Mouse (Mus musculus): ENCODE measurements around the gene Tubb2a. TPM values are rescaled to one million over a fixed set of nuclear protein-coding genes. Genes with fewer than 3 reads are reported as not detected.
"Not testable (repeated sequence)": the region's sequence is repeated elsewhere in the genome, so short reads cannot be mapped to it uniquely, and the experiment has no call there.

Tubb2a gene
- polyA plus RNA-seq, 1 experiment, result 120 TPM

DNA sequence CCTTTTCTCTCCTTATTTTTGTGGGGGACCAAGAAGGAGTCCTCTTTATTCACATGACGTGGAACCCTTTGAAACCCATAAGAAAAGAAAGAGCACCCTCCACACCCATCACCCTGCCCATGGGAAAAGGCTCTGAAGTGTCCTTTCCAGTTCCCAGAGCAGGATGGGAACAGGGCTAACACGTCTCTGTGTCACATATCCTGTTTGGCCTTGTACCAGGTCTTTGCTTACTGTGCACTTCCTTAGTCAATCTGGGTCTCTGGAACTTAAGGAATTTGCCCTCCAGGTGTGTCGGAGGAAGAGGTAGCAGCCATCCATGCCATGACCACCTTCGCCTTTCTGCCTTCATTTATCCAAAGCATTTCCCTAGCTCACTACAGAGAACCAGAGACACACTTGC, 18.6 kb upstream of the Tubb2a start:
- 46% methylated on average over 4 of the region's 4 CpGs for WGBS
- DNase-seq (ENCODE audit: low read depth, low spot score), result no peak

DNA sequence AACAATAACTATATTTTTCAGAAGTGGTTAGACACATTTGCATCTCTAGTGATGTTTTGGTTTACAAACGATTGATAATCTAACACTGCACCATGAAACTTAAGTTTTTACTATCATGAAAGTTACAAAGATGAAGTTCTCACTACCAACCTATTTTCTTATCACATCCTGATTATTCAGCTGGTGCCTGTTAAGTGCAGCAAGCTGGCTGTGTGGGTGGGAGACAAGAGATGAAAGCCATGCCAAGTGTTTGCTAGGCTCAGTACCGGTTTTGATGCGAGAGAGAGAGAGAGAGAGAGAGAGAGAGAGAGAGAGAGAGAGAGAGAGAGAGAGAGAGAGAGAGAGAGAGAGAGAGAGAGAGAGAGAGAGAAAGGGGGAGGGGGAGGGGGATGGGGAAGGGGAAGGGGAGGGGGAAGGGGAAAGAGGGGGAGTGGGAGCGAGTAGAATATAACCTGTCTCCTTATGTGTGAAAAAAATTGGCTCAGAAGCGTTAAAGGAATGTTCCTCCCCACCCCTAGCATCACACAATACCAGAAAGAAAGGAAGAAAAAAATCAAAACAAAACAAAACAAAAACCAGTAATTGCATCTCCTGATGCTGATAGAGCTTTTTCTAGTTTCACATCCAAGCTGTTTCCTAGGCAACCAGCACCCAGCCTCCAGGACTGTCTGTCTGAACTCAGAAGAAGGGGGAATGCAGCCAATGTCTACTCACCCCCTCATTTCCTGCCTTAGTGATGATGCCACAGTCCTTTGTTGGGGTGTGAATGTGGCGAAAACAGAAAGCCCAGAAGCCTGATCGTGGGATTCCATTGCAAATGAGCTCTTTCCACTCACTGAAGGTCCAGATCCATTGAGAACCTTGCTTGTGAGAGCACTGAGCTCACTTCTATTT, 18.0 kb upstream of the Tubb2a start:
- no peak for DNase-seq (ENCODE audit: low read depth, low spot score)
- 65% methylated on average over 7 of the region's 7 CpGs for WGBS

DNA sequence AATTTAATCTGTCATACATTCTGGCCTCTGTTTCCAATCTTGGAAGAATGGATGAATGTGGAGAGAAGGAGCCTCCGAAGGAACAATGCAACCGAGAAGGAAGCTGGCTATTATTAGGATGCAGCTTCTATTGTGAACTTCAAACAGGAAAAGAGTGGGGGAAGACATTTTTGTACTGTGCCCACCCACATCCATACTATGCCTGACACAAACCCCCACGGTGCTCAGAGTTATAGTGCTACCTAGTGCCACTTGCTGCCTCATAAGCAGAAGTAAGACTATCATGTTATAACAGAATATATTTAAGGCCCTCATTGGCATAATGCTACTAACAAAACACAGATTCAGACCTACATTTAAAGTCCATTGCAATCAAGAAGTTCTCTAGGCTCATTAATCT, 11.6 kb upstream of the Tubb2a start:
- 79% methylated on average over 3 of the region's 3 CpGs for WGBS
- DNase-seq (ENCODE audit: low read depth, low spot score), result no peak

DNA sequence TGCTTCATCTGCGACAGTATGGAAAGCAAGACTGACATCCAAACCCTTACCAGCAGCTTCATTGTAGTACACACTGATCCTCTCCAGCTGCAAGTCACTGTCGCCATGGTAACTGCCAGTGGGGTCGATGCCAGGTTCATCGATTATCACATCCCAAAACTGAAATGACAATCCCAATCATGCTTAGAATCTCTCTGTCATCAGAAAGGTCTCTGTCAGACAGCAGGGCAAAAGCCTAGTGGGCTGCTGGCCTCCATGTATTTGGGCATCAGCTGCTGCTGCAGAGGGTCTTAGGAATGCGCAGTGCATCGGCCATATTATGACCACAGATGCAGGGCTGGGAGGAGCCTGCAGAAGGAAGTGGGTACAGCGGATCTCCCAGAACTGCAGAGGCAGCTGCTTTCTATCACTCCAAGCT, 11.1 kb upstream of the Tubb2a start:
- WGBS, result 70% methylated on average over 7 of the region's 7 CpGs
- DNase-seq (ENCODE audit: low read depth, low spot score), result no peak

DNA sequence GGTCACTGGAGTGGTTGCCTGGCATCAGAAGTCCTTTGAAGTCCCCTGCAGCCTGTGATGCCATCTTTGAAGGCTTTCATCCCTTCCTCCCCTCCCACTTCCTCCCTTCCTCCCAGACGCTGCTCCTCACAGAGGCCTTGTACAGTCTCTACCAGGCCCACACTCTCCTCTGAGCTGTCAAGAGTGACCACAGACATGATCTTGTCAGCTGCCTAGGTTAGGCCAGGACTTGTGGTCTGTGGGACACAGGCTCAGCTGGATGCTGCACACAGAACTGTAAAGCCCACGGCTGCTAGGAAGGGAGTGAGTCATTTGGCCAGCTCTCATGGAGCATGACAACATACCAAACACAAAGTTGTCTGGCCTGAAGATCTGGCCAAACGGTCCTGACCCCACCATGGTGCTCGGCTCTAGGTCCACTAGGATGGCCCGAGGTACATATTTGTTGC, 10.4 kb upstream of the Tubb2a start:
- DNase-seq (ENCODE audit: low read depth, low spot score), result not testable (repeated sequence)
- 70% methylated on average over 5 of the region's 5 CpGs for WGBS

DNA sequence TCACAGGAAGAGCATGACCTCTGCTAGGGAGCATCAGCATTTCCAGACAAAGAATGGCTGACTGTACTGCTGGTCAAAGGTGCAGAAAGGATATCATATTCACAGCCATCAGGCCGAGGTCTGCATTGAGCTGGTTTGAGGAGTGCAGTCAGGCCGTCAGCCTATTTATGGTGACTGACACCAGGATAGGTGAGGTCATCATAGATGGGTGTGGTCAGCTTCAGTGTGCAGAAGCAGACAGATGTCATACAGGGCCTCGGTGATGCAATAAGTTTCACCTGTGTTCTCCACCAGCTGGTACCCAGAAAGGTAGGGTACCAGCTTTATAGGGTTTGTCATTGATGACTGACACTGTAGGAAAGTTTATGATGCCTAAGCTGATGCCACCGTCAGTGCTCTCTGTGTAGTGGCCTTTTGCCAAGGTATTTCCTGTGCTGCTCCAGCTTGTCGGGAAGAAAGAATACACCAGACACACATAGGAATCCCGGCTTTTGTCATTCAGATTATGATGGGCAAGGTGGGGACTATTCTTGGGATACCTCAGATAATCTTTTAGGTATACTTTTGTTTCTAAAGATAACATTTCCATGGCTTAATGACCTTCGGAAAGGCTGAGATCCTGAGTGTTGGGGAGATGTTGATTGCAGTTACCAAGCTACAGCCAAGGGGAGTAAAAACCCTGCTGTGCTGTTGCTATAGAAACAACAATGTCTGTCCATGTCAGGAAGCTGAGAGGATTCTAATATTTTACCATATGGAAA, 9.4 kb upstream of the Tubb2a start:
- DNase-seq (ENCODE audit: low read depth, low spot score), result no peak
- WGBS, result 35% methylated on average over 7 of the region's 7 CpGs

DNA sequence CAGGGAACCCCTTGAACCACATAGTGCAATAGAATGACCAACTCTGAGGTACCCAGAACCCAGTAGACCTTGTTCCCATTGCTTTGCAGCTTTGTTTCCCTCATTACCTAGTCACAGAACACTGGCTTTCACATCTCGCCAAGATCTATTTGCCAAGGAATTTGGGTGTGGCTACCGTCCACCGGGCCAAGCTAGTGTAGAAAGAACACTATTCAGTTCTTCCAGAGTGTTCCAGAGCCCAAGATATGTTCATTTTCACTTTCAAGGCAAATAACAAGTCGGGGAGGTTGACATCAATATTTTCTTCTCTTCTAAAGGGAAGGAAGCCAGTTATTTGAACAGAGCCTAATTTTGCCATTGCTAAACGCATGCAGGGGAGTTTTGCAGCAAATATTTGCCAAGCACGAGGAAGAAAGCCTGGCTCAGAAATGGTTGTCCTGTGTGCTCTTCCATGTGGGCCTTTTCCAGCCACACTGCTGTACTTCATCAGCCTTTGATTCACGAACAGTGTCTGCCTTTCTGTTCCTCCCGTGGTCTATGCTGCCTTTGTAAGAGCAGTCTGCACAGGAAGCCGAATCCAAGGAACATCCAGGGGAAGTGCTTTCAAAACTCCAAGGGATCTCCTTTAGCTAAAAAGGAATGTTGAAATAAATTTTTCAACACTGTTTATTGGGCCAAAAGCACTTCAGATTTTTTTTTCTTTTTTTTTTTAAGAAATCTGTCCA, 6.4 kb upstream of the Tubb2a start:
- WGBS, result 19% methylated on average over 9 of the region's 9 CpGs

DNA sequence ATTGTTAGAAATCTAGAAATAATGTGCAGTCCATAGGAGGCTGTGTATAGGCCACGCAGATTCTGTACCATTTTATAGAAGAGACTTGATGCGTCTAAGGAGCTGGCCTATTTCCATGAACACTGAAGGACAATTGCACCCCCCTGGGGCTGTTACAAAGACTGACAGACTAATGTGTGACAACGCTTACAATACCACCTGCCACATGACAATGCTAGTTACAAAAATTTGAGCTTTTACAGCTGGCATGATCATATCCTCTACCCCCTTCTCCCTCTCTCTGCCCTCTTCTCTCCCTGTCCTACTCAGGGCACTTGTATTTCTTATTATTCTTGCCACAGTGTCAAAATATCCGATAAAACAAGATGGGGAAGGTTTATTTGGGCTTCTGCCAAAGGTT, 4.1 kb upstream of the Tubb2a start:
- WGBS, result 86% methylated on average over 4 of the region's 4 CpGs
- DNase-seq (ENCODE audit: low read depth, low spot score), result no peak

More for the DNA sequence above, 6.4 kb upstream of the Tubb2a start:
- no peak for DNase-seq (ENCODE audit: low read depth, low spot score)

DNA sequence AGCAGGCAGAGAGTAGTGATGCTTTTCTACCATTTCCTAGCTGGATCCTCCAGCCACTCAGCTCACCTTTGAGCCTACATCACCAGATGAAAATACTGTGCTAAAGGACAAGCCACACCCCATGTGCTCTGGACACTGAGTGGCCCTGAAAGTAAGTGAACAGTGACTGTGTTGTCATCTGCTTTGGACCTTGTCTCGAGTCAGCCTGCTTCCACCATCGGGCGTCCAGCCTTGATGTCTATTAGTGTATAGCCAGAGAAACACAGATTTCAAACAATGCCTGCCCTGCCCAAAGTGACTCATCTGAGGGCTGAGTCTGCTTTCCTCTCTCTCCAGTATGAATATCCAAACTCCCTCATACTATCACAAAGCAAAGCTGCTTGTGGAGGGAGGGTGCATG, 2.0 kb upstream of the Tubb2a start:
- 24% methylated on average over 3 of the region's 3 CpGs for WGBS
- no peak for DNase-seq (ENCODE audit: low read depth, low spot score)

DNA sequence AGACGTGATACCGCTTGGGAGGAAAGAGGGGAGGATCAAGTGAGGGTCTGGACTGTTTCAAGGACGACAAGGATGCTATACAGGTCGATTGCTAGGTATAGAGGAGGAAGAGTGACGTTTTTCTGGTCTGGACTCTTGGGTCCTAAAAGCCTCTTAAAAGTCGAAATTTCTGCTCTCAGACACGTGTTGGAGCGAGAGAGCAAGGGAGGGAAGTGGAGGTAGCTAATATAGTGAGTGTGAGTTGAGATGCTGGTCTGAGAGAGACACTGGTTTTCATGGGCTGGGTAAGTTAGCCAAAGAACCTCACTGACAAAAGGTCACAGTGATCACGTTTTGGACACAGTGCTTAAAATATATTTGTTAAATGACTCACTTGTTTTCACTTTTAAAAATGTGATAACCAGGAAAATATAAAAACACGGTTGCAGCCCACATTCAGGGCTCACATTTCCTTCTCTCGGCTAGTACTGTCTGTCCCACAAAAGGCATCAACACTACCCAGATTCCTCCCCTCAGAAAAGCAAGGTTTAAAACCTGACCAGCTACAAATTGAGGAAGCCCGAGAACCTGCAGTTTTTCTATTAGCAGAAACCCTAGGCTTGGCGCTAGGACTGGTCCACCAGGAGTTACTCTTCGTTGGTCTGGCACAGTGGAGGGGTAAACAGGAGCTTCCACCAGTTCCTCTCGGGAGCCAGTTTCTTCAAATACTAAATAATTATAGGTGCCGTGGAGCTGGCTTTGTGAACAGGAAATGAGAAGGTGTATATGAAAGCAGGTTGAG, 883 bp upstream of the Tubb2a start:
- no peak for DNase-seq (ENCODE audit: low read depth, low spot score)
- WGBS, result 40% methylated on average over 16 of the region's 16 CpGs

DNA sequence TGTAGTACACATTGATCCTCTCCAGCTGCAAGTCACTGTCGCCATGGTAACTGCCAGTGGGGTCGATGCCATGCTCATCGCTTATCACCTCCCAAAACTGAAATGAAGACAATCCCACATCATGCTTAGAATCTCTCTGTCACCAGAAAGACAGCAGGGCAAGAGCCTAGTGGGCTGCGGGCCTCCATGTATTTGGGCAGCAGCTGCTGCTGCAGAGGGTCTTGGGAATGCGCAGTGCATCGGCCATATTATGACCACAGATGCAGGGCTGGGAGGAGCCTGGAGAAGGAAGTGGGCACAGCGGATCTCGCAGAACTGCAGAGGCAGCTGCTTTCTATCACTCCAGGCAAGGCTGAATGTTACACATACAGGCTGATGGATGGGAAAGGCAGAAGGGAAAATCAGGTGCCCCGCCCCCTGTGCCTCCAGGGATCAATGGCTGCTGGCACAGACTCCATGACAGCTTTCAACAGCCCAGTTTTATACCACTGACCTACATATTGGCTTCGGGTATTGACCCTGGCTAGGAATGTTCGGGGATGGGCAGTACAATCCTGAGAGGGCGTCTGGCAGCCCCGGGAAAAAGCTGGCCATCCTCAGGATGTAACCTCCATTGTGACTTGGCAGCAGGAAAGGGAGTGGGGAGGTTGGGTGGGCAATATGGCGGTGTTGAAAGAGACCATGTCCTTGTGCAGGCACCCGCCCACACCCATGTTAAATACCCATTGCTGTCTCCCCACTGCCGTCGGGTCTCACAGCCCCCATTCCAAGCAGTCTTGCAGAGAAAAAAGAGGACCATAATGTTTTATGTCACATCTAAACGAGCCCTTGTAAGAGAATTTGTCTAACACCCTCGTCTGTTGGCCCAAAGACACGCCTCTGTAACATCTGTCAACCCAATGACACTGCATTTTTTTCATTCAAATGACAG, 981 bp downstream of the Tubb2a start:
- DNase-seq (ENCODE audit: low read depth, low spot score), result no peak
- WGBS, result 49% methylated on average over 20 of the region's 20 CpGs

DNA sequence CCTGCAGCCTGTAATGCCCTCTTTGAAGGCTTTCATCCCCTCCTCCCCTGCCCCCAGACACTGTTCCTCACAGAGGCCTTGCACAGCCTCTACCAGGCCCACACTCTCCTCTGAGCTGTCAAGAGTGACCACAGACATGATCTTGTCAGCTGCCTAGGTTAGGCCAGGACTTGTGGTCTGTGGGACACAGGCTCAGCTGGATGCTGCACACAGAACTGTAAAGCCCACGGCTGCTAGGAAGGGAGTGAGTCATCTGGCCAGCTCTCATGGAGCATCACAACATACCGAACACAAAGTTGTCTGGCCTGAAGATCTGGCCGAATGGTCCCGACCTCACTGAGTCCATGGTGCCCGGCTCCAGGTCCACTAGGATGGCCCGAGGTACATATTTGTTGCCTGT, 1.9 kb downstream of the Tubb2a start:
- 69% methylated on average over 6 of the region's 6 CpGs for WGBS
- DNase-seq (ENCODE audit: low read depth, low spot score), result not testable (repeated sequence)

DNA sequence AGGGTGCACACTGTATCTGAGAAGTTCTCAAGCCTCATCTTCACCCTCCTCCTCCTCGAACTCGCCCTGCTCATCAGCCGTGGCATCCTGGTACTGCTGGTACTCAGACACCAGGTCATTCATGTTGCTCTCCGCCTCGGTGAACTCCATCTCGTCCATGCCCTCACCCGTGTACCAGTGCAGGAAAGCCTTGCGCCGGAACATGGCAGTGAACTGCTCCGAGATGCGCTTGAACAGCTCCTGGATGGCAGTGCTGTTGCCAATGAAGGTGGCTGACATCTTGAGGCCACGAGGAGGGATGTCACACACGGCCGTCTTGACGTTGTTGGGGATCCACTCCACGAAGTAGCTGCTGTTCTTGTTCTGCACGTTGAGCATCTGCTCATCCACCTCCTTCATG, 3.4 kb downstream of the Tubb2a start:
- WGBS, result 96% methylated on average over 12 of the region's 17 CpGs
- not testable (repeated sequence) for DNase-seq (ENCODE audit: low read depth, low spot score)

DNA sequence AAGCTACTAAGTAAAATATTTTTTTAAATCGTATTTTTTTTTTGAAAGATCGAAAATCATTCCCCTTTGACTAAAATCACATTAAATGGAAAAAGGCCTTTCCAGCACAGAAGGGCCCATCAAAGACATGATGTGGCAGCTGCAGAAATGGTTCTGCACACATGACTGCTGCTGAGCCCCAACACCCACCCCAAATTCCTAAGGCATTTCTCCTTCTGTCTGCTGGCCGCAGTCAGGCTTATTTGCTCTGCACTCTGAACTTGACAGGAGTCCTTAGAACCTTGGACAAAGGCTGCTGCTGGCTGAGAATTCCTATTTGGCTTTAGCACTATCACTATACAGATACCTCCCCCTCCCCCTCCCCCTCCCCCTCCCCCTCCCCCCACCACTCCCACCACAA, 5.0 kb downstream of the Tubb2a start:
- no peak for DNase-seq (ENCODE audit: low read depth, low spot score)
- 85% methylated on average over 3 of the region's 3 CpGs for WGBS

DNA sequence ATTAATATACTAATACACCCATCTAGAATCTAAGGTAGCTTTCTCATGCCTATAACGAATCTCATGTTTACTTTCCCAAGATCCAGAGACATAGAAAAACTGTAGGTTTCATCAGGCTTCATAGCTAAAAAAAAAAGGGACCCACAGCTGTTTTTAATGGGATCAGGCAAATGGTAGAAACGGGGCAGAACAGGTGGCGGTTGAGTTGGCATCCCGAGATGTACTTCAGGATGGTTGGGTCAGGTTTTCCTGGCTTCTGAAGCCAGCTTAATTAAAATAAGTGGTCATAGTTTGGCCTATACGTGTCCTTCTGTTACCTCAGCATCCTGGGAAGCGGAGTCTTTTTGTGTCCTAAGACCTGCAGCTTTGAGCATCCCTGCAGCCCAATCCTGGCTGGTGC, 6.0 kb downstream of the Tubb2a start:
- no peak for DNase-seq (ENCODE audit: low read depth, low spot score)
- 88% methylated on average over 6 of the region's 6 CpGs for WGBS

DNA sequence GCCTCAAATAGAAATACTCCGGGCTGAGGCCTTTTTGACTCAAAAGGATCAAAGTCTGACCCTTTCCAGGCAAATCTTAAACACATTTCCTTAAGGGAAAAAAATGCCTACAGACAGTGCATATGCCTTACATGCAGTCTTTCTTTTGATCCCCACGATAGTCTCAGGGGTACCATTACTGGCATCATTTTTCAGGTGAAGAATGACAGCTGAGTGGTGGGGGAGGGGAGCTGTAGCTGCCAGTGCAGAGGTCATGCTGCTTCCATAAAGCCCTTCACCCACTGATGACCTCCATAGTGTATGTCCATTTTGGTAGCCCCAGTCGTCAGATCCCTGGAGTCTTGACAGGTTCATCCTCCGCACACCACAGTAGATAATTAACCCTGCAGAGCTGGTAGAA, 7.5 kb downstream of the Tubb2a start:
- WGBS, result 74% methylated on average over 4 of the region's 4 CpGs
- no peak for DNase-seq (ENCODE audit: low read depth, low spot score)

DNA sequence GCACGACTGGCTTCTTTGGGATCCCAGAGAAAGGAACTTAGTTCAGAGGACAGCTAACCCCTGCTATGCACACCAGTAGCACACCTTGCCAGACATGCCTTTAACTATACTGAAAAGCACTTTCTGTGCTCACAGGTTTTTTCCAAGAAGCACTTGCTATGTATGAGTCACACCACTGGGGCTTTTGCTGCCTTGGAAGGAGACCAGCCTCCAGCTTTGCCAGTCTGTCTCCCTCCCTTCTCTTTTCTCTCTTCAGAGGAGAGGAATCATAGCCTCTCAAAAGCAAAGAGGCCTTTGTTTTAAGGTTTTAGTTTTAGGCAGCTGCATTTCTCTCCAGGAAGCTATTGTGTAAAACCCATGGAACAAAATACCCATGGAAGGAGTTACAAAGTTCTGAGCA, 11.5 kb downstream of the Tubb2a start:
- no peak for DNase-seq (ENCODE audit: low read depth, low spot score)
- 58% methylated on average over 1 of the region's 1 CpGs for WGBS

DNA sequence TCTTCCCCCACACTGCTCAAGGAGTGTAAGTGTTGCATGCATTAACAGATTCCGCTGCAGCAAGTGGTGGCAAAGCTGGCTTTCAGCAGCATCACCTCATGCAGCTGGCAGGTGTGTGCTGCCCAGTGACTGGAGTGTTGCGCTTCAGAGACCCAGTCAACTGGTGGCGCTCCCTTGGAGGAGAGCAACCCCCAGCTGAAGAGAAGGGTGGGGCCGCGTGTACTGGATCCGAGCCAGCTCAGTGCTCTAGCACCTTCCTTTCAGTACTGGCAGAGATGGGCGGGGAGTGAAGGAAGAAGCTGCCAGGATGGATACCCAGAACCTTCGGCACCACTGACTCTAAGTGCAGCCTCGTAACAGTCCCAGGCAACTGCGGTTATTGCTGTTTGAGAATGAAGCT, 15.3 kb downstream of the Tubb2a start:
- WGBS, result 44% methylated on average over 10 of the region's 10 CpGs
- no peak for DNase-seq (ENCODE audit: low read depth, low spot score)

Data from large intestine, adult 2 months (tissue).